Mouse (Mus musculus) gastrocnemius, postnatal 14 days (tissue): ENCODE measurements around the gene Dlg1. TPM values are rescaled to one million over a fixed set of nuclear protein-coding genes. Genes with fewer than 3 reads are reported as not detected.

Source experiments
- DNase-seq: peaks from one replicate; pipeline ENCODE4 v3.0.0; 2021; ENCODE audit warnings: mixed read lengths
- intact Hi-C: fragments of 180-260 bp; cut with DNase I; formaldehyde crosslinking; loops from one replicate; pipeline ENCODE4 v1.15.1; 2025; ENCODE audit warnings: low total_unique reads
- total RNA-seq, 2 experiments: library from RNA; stranded (reverse); gene quantifications; 2 replicates each; pipeline ENCODE4 v1.2.3; 2021

Gene Dlg1
- total RNA-seq, 2 experiments from 2014 or later = 26.4 to 30.9 TPM

GRCm38 (mm10) chr16:31882381-31882908 is 219.2 kb downstream of the Dlg1 start:
- intact Hi-C loops = no loop called here
- no peak for DNase-seq

- no peak for DNase-seq
- intact Hi-C loops = no loop called here
These were observed 220.1 kb downstream of the Dlg1 start for GRCm38 (mm10) chr16:31883302-31883701.

GRCm38 (mm10) chr16:31883902-31884301 is 220.7 kb downstream of the Dlg1 start:
- intact Hi-C loops = no loop called here
- DNase-seq = no peak

- DNase-seq = no peak
- intact Hi-C loops = no loop called here
These were observed 227.7 kb downstream of the Dlg1 start for GRCm38 (mm10) chr16:31890907-31891306.

GRCm38 (mm10) chr16:31893396-31894141 is 230.3 kb downstream of the Dlg1 start:
- intact Hi-C loops = no loop called here
- no peak for DNase-seq

GRCm38 (mm10) chr16:31896971-31897774 is 233.9 kb downstream of the Dlg1 start:
- intact Hi-C loops = no loop called here
- DNase-seq = peak; percentile 36

GRCm38 (mm10) chr16:31898546-31899326 is 235.5 kb downstream of the Dlg1 start:
- no peak for DNase-seq
- intact Hi-C loops = no loop called here

GRCm38 (mm10) chr16:31901886-31902285 is 238.6 kb downstream of the Dlg1 start:
- intact Hi-C loops = no loop called here
- no peak for DNase-seq

GRCm38 (mm10) chr16:31903239-31903638 is 240.0 kb downstream of the Dlg1 start:
- intact Hi-C loops = no loop called here
- no peak for DNase-seq

- intact Hi-C loops = no loop called here
- DNase-seq = no peak
These were observed 242.1 kb downstream of the Dlg1 start for GRCm38 (mm10) chr16:31905331-31905730.

GRCm38 (mm10) chr16:31905891-31906825 is 242.9 kb downstream of the Dlg1 start:
- no peak for DNase-seq
- intact Hi-C loops = no loop called here

GRCm38 (mm10) chr16:31906896-31907295 is 243.7 kb downstream of the Dlg1 start:
- peak; percentile 41 for DNase-seq
- intact Hi-C loops = no loop called here

- DNase-seq = no peak
- intact Hi-C loops = no loop called here
These were observed 245.7 kb downstream of the Dlg1 start for GRCm38 (mm10) chr16:31908959-31909358.

- DNase-seq = no peak
- intact Hi-C loops = no loop called here
These were observed 247.1 kb downstream of the Dlg1 start for GRCm38 (mm10) chr16:31910281-31910847.

- intact Hi-C loops = loop anchor here (2.0 kb wide), 1 partner anchor 37 kb away; no protein-coding TSS in a partner anchor
- DNase-seq = no peak
These were observed 254.5 kb downstream of the Dlg1 start for GRCm38 (mm10) chr16:31917776-31918175.

- DNase-seq = peak; percentile 62
- intact Hi-C loops = loop anchor here (2.0 kb wide), 1 partner anchor 37 kb away; no protein-coding TSS in a partner anchor
These were observed 255.0 kb downstream of the Dlg1 start for GRCm38 (mm10) chr16:31918248-31918724.

GRCm38 (mm10) chr16:31924368-31924767 is 261.1 kb downstream of the Dlg1 start:
- intact Hi-C loops = no loop called here
- no peak for DNase-seq
